Comparison of ENCODE assay signal across 10 mouse cellular contexts in genomic region chr6:61347045-61347838, GRCm38 (mm10).
DNase-seq lines count a peak whose midpoint lies in the region; ATAC-seq and TF ChIP-seq lines count a peak whose summit lies in the region.
"Had no signal": no experiment of that assay in that cellular context is flagged by ENCODE, and none has a peak within 500 bp of the region (broad histone marks: within the 10 kb centered on the region; RNA-seq: fewer than 3 reads in every experiment).

No protein-coding gene starts in this region.

- no peak for TF ChIP-seq POLR2A in limb, embryonic 14.5 days (IDR thresholded peaks at IDR 0.05; ENCODE audit: borderline replicate concordance, extremely low read depth, insufficient read depth, insufficient read length)

- no peak overlapping the region for H3K4me3 ChIP-seq in forebrain, embryonic 12.5 days (replicated peaks)
- no peak overlapping the region for H3K4me3 ChIP-seq in forebrain, embryonic 10.5 days
- no peak overlapping the region for H3K4me3 ChIP-seq in limb, embryonic 14.5 days (replicated peaks; ENCODE audit: low read length)
- no peak overlapping the region for H3K4me3 ChIP-seq in limb, embryonic 10.5 days
- no peak overlapping the region for H3K4me3 ChIP-seq in left cerebral cortex, adult 2 months

- WGBS in forebrain, embryonic 12.5 days: 81% methylated on average over 5 of the region's 5 CpGs
- 81% methylated on average over 5 of the region's 5 CpGs for WGBS in forebrain, embryonic 10.5 days
- 76% methylated on average over 5 of the region's 5 CpGs for WGBS in limb, embryonic 14.5 days
- 84% methylated on average over 5 of the region's 5 CpGs for WGBS in limb, embryonic 10.5 days

- DNase-seq in forebrain, embryonic 10.5 days (ENCODE audit: extremely low spot score, low spot score): no peak
- DNase-seq in limb, embryonic 14.5 days (ENCODE audit: low spot score): peak; percentile 27
- no peak for DNase-seq in limb, embryonic 10.5 days (ENCODE audit: low spot score)
- peak; percentile 8 for DNase-seq in R1 (ENCODE audit: low read depth, low spot score)
- DNase-seq in left cerebral cortex, adult 2 months (ENCODE audit: extremely low spot score in 1 of 2, low spot score in 2 of 2): no peak
- no peak for DNase-seq in B cell, adult 2 months
- DNase-seq in gastrocnemius, postnatal 14 days: no peak
- DNase-seq: gastrocnemius, postnatal 25 days; thymus, adult 18-20 months had no signal

- H3K4me2 ChIP-seq in forebrain, embryonic 12.5 days: no peak overlapping the region
- H3K4me2 ChIP-seq in limb, embryonic 14.5 days (replicated peaks; ENCODE audit: low read depth, low read length, severe bottlenecking): no peak overlapping the region

- peak; percentile 71 for TF ChIP-seq CTCF in left cerebral cortex, adult 2 months (IDR thresholded peaks at IDR 0.05)

- H3K9ac ChIP-seq in forebrain, embryonic 12.5 days: no peak overlapping the region
- H3K9ac ChIP-seq in limb, embryonic 14.5 days (ENCODE audit: low read depth, low read length, severe bottlenecking): no peak overlapping the region

- H3K27ac ChIP-seq in forebrain, embryonic 12.5 days: no peak overlapping the region
- no peak overlapping the region for H3K27ac ChIP-seq in forebrain, embryonic 10.5 days
- H3K27ac ChIP-seq in limb, embryonic 14.5 days (replicated peaks; ENCODE audit: low read depth, low read length): no peak overlapping the region
- no peak overlapping the region for H3K27ac ChIP-seq in limb, embryonic 10.5 days
- no peak overlapping the region for H3K27ac ChIP-seq in left cerebral cortex, adult 2 months

- H3K9me3 ChIP-seq in forebrain, embryonic 12.5 days: no peaks in the 10 kb centered on the region
- H3K9me3 ChIP-seq in forebrain, embryonic 10.5 days: no peaks in the 10 kb centered on the region
- no peaks in the 10 kb centered on the region for H3K9me3 ChIP-seq in limb, embryonic 14.5 days (ENCODE audit: control insufficient read depth, low read length)
- H3K9me3 ChIP-seq in limb, embryonic 10.5 days (replicated peaks): no peaks in the 10 kb centered on the region

- no peaks in the 10 kb centered on the region for H3K36me3 ChIP-seq in forebrain, embryonic 12.5 days (replicated peaks)
- H3K36me3 ChIP-seq in forebrain, embryonic 10.5 days (replicated peaks): no peaks in the 10 kb centered on the region
- no peaks in the 10 kb centered on the region for H3K36me3 ChIP-seq in limb, embryonic 14.5 days (ENCODE audit: control insufficient read depth, insufficient read depth, low read length)
- H3K36me3 ChIP-seq in limb, embryonic 10.5 days: no peaks in the 10 kb centered on the region

- H3K4me1 ChIP-seq in forebrain, embryonic 12.5 days: no peaks in the 10 kb centered on the region
- no peaks in the 10 kb centered on the region for H3K4me1 ChIP-seq in forebrain, embryonic 10.5 days
- no peaks in the 10 kb centered on the region for H3K4me1 ChIP-seq in limb, embryonic 14.5 days (ENCODE audit: control insufficient read depth, insufficient read depth, low read length)
- no peaks in the 10 kb centered on the region for H3K4me1 ChIP-seq in limb, embryonic 10.5 days

- 0 out of 2 replicates have a peak, but pooled peaks have one; percentile 30 for ATAC-seq in forebrain, embryonic 12.5 days (ENCODE audit: low FRiP score)
- ATAC-seq in limb, embryonic 14.5 days (ENCODE audit: low FRiP score, low read depth): no peak

- H3K27me3 ChIP-seq in forebrain, embryonic 12.5 days: no peaks in the 10 kb centered on the region
- H3K27me3 ChIP-seq in forebrain, embryonic 10.5 days (ENCODE audit: poor library complexity, severe bottlenecking): no peaks in the 10 kb centered on the region
- H3K27me3 ChIP-seq in limb, embryonic 14.5 days (ENCODE audit: control insufficient read depth, insufficient read depth, low read length): no peaks in the 10 kb centered on the region
- H3K27me3 ChIP-seq in limb, embryonic 10.5 days (ENCODE audit: low read depth, poor library complexity, severe bottlenecking): no peaks in the 10 kb centered on the region

- intact Hi-C loops in left cerebral cortex, adult 2 months (cut with DNase I): no loop called here
- intact Hi-C loops in gastrocnemius, postnatal 14 days (cut with DNase I; ENCODE audit: low total_unique reads): no loop called here

Comparison
In these comparisons a context has a peak if more than half of its experiments do, and no peak if none do; other contexts are left out.
1. DNase-seq: peak in limb, embryonic 14.5 days (single experiment) and R1 (single experiment); none in forebrain, embryonic 10.5 days (single experiment), limb, embryonic 10.5 days (single experiment), left cerebral cortex, adult 2 months (0 of 2), B cell, adult 2 months (0 of 2) and gastrocnemius, postnatal 14 days (single experiment).